Mouse (Mus musculus): Measurements from ENCODE around the gene Ltbr.

The Ltbr gene

GRCm38 (mm10) chr6:125344866-125345265 is 31.2 kb upstream of the Ltbr start:
- no peak for DNase-seq (ENCODE audit: low spot score)

DNA sequence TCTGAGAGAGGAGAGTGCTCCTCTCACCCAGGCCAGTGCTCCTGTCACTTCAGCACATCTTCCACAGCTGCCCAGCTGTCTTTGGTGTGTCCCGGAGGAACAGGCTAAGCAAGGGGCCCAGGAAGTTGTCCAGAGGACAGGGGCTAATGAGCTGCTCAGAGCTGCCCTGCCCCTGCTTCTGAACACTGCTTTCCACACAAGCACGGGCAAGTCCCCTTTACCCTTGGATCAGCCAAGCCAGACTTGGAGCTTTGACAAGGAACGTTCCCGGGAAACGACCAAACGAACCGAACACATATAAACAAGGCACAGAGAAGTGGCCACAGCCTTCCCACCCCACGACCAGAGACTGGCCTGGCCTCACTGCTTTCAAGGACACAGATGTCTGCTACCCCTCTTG is 30.4 kb upstream of the Ltbr start:
- no peak for DNase-seq (ENCODE audit: low spot score)

DNA sequence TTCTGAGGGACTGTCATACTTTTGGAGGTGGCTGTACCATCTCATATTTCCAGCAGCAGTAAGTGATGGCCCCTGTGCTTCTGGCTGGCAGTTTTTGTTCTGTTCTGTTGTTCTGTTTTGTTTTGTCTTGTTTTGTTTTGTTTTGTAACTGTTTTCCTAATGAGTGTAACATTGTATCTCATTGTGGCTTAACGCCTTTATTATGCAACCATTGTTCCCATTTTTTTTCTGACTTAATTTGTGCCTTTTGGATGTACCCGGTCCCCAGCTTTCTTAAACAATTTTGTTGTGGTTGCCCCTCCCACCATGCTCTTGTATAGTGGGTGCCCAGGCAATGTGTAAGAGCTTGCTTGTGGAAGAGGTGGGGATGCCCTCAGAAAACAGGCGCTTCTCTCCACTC is 28.5 kb upstream of the Ltbr start:
- DNase-seq (ENCODE audit: low spot score) = no peak

GRCm38 (mm10) chr6:125340244-125340643 is 26.6 kb upstream of the Ltbr start:
- no peak for DNase-seq (ENCODE audit: low spot score)

DNA sequence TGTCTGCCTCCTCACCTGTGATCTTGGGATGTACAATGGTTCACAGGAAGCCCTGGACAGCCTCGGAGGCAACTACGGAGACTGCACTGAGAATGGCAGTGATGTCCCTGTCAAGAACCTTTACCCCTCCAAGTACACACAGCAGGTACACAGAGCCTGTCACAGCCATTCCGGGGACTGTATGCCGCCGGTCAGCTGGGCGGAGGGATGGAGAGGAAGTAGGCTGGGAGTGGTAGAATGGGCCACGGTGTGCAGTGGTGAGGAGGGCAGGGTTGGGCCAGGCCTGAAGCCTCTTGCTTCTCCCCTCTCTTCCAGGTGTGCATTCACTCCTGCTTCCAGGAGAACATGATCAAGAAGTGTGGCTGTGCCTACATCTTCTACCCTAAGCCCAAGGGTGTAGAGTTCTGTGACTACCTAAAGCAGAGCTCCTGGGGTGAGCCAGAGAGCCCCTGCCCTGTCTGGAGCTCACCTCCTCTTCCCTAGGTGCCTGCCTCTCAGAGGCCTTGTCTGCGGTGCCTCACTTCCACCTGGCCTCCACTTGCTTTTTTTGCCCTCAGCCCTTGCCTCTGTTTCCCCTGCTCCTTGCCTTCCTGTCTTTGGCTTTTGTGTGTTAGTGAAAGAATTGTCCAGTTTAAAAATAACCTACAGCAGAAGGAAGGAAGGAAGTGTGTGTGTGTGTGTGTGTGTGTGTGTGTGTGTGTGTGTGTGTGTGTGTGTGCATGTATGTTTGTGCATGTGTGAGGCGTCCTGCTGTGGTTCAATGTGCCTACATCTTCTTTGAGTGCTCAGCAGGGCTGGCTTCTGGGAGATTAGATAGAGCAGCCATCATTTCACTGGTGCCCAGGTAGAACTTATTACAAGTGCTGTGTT is 25.3 kb upstream of the Ltbr start:
- DNase-seq (ENCODE audit: low spot score) = no peak

DNA sequence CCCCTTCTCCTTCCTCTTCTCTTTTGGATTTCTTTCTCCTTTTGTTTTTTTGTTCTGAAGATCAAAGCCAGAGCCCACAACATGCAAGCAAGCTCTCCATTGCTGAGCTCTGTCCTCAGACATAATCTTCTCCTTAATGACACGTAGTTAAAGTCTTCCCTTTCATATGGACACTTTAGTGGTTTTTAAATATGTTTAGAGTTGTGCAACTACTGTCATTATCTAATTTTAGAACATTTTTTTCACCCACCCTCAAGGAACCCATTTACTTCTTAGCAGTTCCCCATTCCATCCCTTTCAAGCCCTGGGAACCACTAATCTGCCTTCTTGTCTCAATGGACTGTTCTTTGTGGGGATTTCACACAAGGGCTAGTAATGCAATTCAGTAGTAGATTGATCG is 20.7 kb upstream of the Ltbr start:
- no peak for DNase-seq (ENCODE audit: low spot score)

DNA sequence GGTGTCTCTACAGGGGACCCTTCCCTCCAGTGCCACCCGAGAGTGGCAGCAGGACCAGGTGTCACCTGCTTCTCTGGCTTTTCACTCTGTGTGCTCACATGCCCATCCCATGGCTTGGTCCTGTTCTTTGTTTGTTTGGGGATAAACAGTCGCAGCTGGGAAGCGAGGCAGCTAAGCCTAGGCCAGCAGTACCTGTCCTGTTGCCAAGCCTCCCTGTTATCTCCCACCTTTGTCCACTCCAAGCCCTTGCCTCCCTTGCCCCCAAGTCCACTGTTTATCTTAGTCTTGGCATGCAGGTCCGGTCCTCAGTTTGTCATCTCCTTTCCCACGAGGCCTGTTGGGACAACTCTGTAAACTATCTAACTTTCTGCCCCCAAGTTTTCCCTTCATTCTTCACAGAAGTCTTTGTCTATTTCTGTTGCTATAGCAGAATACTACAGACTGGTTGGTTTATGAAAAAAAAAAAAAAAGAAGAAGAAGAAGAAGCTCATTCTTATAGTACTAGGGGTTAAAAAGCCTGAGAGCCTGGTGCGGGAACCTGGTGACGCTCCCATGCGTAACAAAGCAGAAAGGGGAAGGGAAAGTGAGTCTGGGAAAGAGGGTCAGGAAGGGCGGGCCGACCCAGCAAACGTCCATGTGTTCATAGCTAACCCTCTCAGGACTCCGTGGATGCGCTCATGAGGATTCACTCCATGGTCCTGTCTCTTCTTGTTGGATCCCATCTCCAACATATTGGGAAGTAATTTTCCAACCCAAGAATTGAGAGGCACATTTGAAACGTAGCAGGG is 19.6 kb upstream of the Ltbr start:
- DNase-seq (ENCODE audit: low spot score) = no peak

DNA sequence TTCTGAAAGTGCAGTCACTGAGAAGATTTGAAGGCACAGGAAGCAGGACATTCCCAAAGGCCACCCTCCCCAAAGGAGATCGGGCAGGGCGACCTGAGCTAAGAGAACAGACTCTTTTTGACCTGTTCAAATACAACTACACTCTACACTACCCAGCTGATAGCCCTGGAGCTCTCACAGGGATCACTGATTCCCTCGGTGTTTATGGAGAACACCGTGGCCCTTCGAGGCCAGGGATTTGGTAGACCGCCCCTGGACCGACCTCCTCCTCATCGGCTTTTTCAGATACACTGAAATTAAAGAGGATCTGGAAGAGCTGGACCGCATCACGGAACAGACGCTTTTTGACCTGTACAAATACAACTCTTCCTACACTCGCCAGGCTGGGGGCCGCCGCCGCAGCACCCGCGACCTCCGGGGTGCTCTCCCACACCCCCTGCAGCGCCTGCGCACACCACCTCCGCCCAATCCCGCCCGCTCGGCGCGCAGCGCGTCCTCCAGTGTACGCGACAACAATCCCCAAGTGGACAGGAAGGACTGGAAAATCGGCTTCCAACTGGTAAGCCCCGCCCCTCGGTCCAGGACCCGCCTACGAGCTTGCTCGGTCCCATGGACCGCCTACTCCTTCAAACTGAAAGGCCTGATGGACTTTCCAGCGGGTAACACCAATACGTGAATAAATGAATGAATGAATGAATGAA is 17.1 kb upstream of the Ltbr start:
- peak; percentile 70 for DNase-seq (ENCODE audit: low spot score)

DNA sequence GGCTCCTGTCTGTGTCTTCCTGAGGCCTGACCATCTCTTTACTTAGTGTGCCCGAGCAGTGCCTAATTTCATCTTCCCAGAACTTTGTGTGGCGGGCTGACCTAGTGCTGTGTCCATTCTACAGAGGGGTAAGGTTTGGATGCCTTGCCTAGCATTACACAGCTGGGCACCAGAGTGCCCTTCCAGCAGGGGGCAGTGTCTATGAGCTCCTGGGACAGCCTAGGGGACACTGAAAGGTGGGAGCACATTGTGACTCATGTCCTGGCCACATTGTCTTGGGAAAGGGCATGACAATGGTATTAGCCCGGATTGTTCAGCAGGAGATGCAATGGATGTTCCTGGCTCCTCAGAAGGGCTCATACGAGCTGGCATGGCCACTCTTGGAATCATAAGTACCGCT is 14.6 kb upstream of the Ltbr start:
- no peak for DNase-seq (ENCODE audit: low spot score)

- no peak for DNase-seq (ENCODE audit: low spot score)
Observed at GRCm38 (mm10) chr6:125325337-125325736, 11.7 kb upstream of the Ltbr start.

DNA sequence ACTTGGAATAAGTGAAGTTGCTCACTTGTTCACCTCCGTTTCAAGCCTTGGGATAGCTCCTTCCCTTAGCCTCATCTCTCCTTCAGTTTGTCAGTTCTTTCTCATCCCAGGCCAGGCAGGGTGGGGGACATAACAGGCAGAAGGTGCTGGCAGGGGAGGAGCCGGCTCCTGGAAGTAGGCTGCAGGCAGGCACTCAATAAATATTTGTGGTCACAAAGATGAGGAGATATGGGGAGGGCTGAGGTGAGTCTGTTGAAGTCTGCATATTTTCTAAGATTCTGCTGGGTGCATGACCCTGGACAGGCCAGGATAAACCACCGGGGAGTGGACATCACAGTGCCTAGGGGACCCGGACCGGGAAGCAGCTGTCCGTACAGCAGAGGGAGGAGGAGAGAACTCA is 9.9 kb upstream of the Ltbr start:
- no peak for DNase-seq (ENCODE audit: low spot score)

GRCm38 (mm10) chr6:125322794-125323193 is 9.1 kb upstream of the Ltbr start:
- no peak for DNase-seq (ENCODE audit: low spot score)

DNA sequence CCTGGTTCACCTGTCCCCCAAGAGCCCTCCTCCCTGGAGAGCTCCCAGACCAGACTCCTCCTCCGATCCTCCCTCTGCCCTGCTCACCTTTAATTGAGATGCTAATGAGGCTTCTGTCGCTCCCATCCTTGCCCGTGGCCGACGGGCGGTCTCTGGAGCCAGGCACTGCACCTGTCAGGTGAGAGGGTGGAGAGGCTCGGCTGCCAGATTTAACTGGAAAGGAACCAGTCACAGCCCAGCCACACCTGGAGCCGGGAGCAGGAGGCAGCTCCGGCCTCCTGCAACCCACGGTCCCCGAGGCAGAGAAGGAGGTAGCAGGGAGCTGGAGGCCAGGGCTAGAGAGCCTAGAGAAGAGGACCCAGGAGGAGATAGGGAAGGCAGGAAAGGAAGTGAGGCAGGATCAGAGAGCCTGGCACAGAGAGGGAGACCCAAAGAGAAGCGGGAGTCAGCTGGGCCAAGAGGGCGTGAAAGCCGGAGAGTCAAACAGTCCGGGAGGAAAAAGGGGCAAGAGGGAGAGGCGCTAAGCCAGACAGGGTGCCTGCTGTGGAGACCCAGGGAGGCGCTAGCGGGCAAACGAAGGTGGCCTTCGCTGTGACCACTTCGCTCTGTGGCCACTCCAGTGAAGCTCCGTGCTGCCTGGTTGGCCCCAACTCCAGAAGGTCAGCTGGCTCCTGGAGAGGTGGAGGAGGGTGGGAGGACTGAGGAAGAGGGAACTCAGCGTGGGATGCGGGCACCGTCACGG is 7.6 kb upstream of the Ltbr start:
- no peak for DNase-seq (ENCODE audit: low spot score)

DNA sequence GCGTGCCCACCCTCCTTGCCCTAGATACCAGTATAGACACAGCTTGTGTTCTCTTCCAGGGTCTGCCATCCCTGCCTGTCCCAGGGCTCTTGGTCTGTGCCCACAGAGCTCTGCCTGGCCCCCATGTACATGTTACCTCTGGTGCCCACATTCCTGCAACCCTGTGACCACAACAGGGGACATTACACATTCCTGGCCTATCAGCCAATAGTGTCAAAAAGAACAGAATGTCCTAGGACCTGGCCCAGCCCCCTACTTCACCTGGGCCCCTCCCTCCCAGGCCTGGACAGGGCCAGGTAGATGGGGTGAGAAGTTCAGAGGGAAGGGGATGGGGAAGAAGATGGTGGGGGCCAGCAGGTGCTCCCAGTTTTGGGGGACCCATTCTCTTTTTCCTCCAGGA is 6.6 kb upstream of the Ltbr start, which contains the start of gene Scnn1a:
Gene Scnn1a (plus strand): TSS at position 337 of the 400 bp plus-strand sequence.
- DNase-seq (ENCODE audit: low spot score) = no peak

DNA sequence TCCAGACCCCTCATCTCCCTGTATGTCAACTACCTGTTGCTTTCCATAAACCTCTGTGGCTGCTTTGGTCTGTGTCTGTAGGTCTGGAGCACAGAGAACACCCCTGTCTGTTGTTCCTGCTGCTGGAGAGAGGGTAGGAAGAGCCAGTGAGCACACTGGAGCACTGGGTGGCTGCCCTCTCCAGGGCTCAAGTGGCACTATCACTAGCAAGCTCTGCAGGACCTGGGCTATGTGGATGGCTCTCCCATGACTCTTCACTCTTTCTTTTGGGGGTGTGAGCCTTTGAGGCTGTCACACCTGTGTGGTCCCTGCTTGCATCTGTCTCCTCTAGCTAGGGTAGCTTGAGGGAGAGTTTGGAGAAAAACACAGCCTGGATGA is 6.2 kb upstream of the Ltbr start:
- DNase-seq (ENCODE audit: low spot score) = no peak

DNA sequence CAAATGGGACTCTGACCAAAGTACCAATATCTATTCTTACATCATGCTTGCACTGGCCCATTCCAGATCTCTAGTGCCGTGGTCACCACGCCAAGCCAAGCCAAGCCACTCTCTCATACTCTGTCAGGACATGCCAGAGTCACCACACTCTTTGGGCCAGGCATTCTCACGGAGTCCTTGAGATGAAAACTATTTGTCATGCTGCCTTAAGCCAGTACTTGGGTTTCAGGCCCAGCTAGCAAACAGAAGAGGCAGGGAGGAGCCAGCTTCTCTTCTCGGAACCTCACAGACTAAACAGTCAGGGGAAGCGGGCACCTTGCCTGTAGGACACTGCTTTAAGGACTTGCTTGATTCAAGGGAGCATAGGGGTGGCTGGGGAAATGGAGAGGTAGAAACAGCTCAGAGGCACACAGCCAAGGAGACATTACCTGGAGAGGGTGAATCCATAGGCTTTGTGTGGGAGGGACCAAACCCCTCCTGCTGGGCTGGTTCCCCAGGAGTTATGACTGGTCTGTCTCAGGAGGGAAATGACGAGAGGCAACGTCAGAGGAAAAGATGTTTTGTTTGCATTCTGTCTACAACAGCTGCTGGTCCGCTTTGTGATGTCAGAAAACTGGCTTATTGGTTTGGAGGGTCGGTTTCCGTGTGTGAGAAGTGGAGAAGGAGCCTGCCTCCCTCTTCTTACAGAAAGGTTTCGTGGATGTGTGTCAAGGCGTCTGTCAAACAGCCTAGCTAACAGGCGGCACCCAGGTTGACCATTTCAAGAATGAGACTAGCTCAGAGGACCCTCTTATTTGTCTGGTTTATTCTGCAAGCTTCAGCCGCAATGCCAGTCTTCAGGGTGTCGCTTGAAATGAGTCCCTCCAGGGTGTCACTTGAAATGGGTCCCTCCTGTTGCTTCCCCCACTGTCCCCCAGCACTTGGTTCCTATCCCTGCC is 5.6 kb upstream of the Ltbr start:
- DNase-seq (ENCODE audit: low spot score) = no peak

DNA sequence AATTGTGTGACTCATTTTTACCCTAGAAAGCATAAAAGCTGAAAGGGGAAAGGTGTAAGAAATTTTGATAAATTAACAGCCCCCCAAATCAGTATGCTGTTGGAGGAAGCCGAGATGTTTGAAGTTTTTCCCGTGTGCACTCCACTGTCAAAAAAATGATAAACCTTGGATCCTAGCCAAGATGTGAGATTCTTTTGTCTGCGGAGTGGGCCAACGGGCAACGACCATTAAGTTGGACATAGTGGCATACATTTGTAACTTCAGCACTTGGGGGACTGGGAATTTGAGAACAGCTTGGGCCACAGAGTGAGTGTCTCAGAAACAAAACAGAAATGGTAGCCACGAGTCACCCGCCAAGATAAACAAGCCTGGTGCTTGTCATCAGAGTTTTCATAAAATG is 3.4 kb upstream of the Ltbr start:
- DNase-seq (ENCODE audit: low spot score) = no peak

DNA sequence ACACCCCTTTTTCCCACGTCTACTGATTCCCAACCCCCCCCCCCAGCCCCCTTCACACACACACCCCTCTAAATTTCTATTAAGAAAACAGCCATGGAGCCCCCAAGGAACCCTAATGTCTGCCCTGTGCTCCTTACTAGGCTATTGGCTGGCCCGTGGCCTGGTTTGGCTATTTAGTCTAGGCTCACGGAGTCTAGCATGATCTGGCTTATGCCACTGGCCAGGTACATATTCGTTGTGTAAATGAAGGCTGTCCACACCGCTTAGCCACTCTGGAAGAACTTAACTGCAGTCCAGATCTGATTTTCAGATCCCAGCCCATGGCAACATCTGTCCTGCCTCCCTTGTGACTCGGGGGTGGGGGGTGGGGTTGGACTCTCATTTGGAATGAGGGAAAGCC is 1.1 kb upstream of the Ltbr start:
- no peak for DNase-seq (ENCODE audit: low spot score)

DNA sequence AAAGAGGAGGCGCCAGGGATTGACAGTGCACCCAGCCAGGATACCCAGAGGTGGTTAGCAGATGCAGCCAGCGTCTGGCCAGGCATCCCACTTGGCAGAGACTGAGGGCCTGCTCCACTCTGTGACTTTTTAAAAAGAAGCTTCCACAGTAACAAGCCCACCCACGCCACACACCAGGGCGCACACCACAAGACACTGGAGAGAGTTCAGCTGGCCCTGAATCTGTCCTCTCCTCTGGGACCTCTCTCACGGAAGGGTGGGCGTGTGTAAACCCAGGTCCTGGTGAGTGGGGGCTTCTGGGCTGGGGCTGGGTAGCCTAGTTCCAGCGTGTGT is 512 bp upstream of the Ltbr start:
- DNase-seq (ENCODE audit: low spot score) = no peak

DNA sequence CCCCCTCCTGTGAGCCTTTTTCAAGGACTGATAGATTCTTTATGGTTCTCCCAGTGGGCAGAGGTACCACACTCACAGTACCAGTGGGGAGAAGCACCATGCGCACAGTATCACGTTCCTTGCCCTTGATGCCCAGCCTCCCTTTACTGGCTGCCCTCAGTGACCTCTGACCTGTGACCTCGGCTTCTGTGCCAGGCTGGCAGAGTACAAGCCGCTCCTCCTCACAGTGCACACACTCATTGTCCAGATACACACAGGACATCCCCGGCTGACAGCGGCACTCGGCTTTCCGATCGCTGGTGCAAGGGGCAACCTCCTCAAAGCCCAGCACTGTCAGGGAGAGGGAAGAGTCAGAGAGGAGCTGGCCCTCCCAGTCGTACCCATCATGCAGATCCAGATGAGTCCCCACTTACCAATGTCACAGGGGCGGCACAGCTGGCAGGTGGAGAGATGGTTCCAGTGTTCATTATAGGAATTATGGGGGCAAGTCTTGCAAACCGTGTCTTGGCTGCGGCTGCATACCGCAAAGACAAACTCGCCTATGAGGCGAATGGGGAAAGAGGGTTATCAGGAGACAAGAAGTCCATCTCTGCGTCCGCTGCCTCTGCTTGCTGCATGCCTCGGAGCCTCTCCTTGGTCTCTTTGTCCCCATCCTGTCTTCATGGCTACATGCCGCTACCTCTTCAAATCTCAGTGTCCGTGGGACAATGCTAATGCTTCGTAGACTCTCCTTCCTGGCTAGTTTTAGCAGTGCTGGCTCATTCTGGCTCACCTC is 917 bp downstream of the Ltbr start:
- no peak for DNase-seq (ENCODE audit: low spot score)

All from ovary, postnatal 10 days (tissue).